Mouse (Mus musculus): Measurements from ENCODE around the gene Macrod1. TPM values are rescaled to one million over a fixed set of nuclear protein-coding genes. Genes with fewer than 3 reads are reported as not detected.

Macrod1 gene
- polyA plus RNA-seq, 1 experiment from 2014 or later: 5.8 TPM

- H3K4me1 ChIP-seq (ENCODE audit: control insufficient read depth, low read depth, low read length): peaks cover 20% of the 10 kb centered on the region
- peaks cover 7% of the 10 kb centered on the region for H3K27me3 ChIP-seq (ENCODE audit: control insufficient read depth, insufficient read depth, low read depth, low read length)
- 2% methylated on average over 3 of the region's 3 CpGs for WGBS (ENCODE audit: insufficient replicate concordance)
- no peak overlapping the region for H3K27ac ChIP-seq (ENCODE audit: low read length)
- H3K4me2 ChIP-seq (ENCODE audit: low read depth, low read length): no peak overlapping the region
- H3K9me3 ChIP-seq (replicated peaks; ENCODE audit: control insufficient read depth, low read length): no peaks in the 10 kb centered on the region
- no peaks in the 10 kb centered on the region for H3K36me3 ChIP-seq (ENCODE audit: control insufficient read depth, insufficient read depth)
- no peak overlapping the region for H3K4me3 ChIP-seq (ENCODE audit: low read depth, low read length)
- no peak overlapping the region for H3K9ac ChIP-seq (ENCODE audit: low read depth, low read length)
- ATAC-seq (ENCODE audit: low read depth): peak; percentile 66
These were observed 8.0 kb downstream of the Macrod1 start for GRCm38 (mm10) chr19:7064571-7064970.

GRCm38 (mm10) chr19:7066034-7066827 lies 9.6 kb downstream of the Macrod1 start:
- H3K9ac ChIP-seq (ENCODE audit: low read depth, low read length): no peak overlapping the region
- no peak for ATAC-seq (ENCODE audit: low read depth)
- H3K4me3 ChIP-seq (ENCODE audit: low read depth, low read length): no peak overlapping the region
- H3K4me2 ChIP-seq (ENCODE audit: low read depth, low read length): peak overlapping the region; percentile 43
- no peaks in the 10 kb centered on the region for H3K9me3 ChIP-seq (replicated peaks; ENCODE audit: control insufficient read depth, low read length)
- 0 out of 2 replicates have a peak overlapping the region, but pooled peaks have one; percentile 20 for H3K27ac ChIP-seq (ENCODE audit: low read length)
- 39% methylated on average over 15 of the region's 15 CpGs for WGBS (ENCODE audit: insufficient replicate concordance)
- no peaks in the 10 kb centered on the region for H3K36me3 ChIP-seq (ENCODE audit: control insufficient read depth, insufficient read depth)
- H3K4me1 ChIP-seq (ENCODE audit: control insufficient read depth, low read depth, low read length): peaks cover 20% of the 10 kb centered on the region
- H3K27me3 ChIP-seq (ENCODE audit: control insufficient read depth, insufficient read depth, low read depth, low read length): peaks cover 19% of the 10 kb centered on the region

- no peak overlapping the region for H3K4me3 ChIP-seq (ENCODE audit: low read depth, low read length)
- ATAC-seq (ENCODE audit: low read depth): peak; percentile 27; the same call in 1 of the 2 replicates
- peaks cover 24% of the 10 kb centered on the region for H3K27me3 ChIP-seq (ENCODE audit: control insufficient read depth, insufficient read depth, low read depth, low read length)
These were observed 10.3 kb downstream of the Macrod1 start for GRCm38 (mm10) chr19:7066828-7067342.

GRCm38 (mm10) chr19:7067344-7068050 lies 10.9 kb downstream of the Macrod1 start:
- H3K9me3 ChIP-seq (replicated peaks; ENCODE audit: control insufficient read depth, low read length): no peaks in the 10 kb centered on the region
- peaks cover 20% of the 10 kb centered on the region for H3K4me1 ChIP-seq (ENCODE audit: control insufficient read depth, low read depth, low read length)
- peaks cover 25% of the 10 kb centered on the region for H3K27me3 ChIP-seq (ENCODE audit: control insufficient read depth, insufficient read depth, low read depth, low read length)
- no peaks in the 10 kb centered on the region for H3K36me3 ChIP-seq (ENCODE audit: control insufficient read depth, insufficient read depth)
- H3K4me3 ChIP-seq (ENCODE audit: low read depth, low read length): peak overlapping the region; percentile 7; the same call in 1 of the 2 replicates
- H3K9ac ChIP-seq (ENCODE audit: low read depth, low read length): peak overlapping the region; percentile 25; the same call in 1 of the 2 replicates
- H3K4me2 ChIP-seq (ENCODE audit: low read depth, low read length): peak overlapping the region; percentile 43
- ATAC-seq (ENCODE audit: low read depth): peak; percentile 71
- peak overlapping the region; percentile 12; the same call in 1 of the 2 replicates for H3K27ac ChIP-seq (ENCODE audit: low read length)
- WGBS (ENCODE audit: insufficient replicate concordance): 24% methylated on average over 20 of the region's 20 CpGs

More at GRCm38 (mm10) chr19:7066828-7067342, 10.3 kb downstream of the Macrod1 start:
- Histone ChIP-seq H3K4me1 (ENCODE audit: control insufficient read depth, low read depth, low read length) (peaks cover 20% of the 10 kb centered on the region), H3K9me3 (replicated peaks; ENCODE audit: control insufficient read depth, low read length) (no peaks in the 10 kb centered on the region), H3K9ac (ENCODE audit: low read depth, low read length) (no peak overlapping the region), H3K4me2 (ENCODE audit: low read depth, low read length) (peak overlapping the region; percentile 43), H3K27ac (ENCODE audit: low read length) (peak overlapping the region; percentile 12; the same call in 1 of the 2 replicates), H3K36me3 (ENCODE audit: control insufficient read depth, insufficient read depth) (no peaks in the 10 kb centered on the region)
- 28% methylated on average over 7 of the region's 8 CpGs for WGBS (ENCODE audit: insufficient replicate concordance)

GRCm38 (mm10) chr19:7068136-7068535 lies 11.5 kb downstream of the Macrod1 start:
- Histone ChIP-seq H3K9ac (ENCODE audit: low read depth, low read length) (no peak overlapping the region; the same call in 1 of the 2 replicates), H3K4me1 (ENCODE audit: control insufficient read depth, low read depth, low read length) (peaks cover 20% of the 10 kb centered on the region), H3K9me3 (replicated peaks; ENCODE audit: control insufficient read depth, low read length) (no peaks in the 10 kb centered on the region), H3K4me2 (ENCODE audit: low read depth, low read length) (peak overlapping the region; percentile 43), H3K36me3 (ENCODE audit: control insufficient read depth, insufficient read depth) (no peaks in the 10 kb centered on the region), H3K27ac (ENCODE audit: low read length) (no peak overlapping the region), H3K4me3 (ENCODE audit: low read depth, low read length) (no peak overlapping the region), H3K27me3 (ENCODE audit: control insufficient read depth, insufficient read depth, low read depth, low read length) (peaks cover 25% of the 10 kb centered on the region)
- ATAC-seq (ENCODE audit: low read depth): no peak
- WGBS (ENCODE audit: insufficient replicate concordance): 7% methylated on average over 14 of the region's 14 CpGs

GRCm38 (mm10) chr19:7068661-7069531 lies 12.3 kb downstream of the Macrod1 start:
- 60% methylated on average over 11 of the region's 11 CpGs for WGBS (ENCODE audit: insufficient replicate concordance)
- H3K9ac ChIP-seq (ENCODE audit: low read depth, low read length): no peak overlapping the region
- H3K4me2 ChIP-seq (ENCODE audit: low read depth, low read length): no peak overlapping the region
- H3K9me3 ChIP-seq (replicated peaks; ENCODE audit: control insufficient read depth, low read length): no peaks in the 10 kb centered on the region
- no peak for ATAC-seq (ENCODE audit: low read depth)
- peaks cover 20% of the 10 kb centered on the region for H3K4me1 ChIP-seq (ENCODE audit: control insufficient read depth, low read depth, low read length)
- H3K4me3 ChIP-seq (ENCODE audit: low read depth, low read length): no peak overlapping the region
- H3K27me3 ChIP-seq (ENCODE audit: control insufficient read depth, insufficient read depth, low read depth, low read length): peaks cover 25% of the 10 kb centered on the region
- H3K27ac ChIP-seq (ENCODE audit: low read length): no peak overlapping the region
- H3K36me3 ChIP-seq (ENCODE audit: control insufficient read depth, insufficient read depth): no peaks in the 10 kb centered on the region

- no peak overlapping the region for H3K27ac ChIP-seq (ENCODE audit: low read length)
- ATAC-seq (ENCODE audit: low read depth): no peak
These were observed 13.5 kb downstream of the Macrod1 start for GRCm38 (mm10) chr19:7069781-7070763.

More at GRCm38 (mm10) chr19:7069781-7070763, 13.5 kb downstream of the Macrod1 start:
- Histone ChIP-seq H3K27me3 (ENCODE audit: control insufficient read depth, insufficient read depth, low read depth, low read length) (peaks cover 25% of the 10 kb centered on the region), H3K9me3 (replicated peaks; ENCODE audit: control insufficient read depth, low read length) (no peaks in the 10 kb centered on the region), H3K4me3 (ENCODE audit: low read depth, low read length) (no peak overlapping the region), H3K36me3 (ENCODE audit: control insufficient read depth, insufficient read depth) (no peaks in the 10 kb centered on the region), H3K4me2 (ENCODE audit: low read depth, low read length) (no peak overlapping the region), H3K4me1 (ENCODE audit: control insufficient read depth, low read depth, low read length) (peaks cover 20% of the 10 kb centered on the region), H3K9ac (ENCODE audit: low read depth, low read length) (no peak overlapping the region; the same call in 1 of the 2 replicates)
- WGBS (ENCODE audit: insufficient replicate concordance): 26% methylated on average over 31 of the region's 35 CpGs
